Mouse (Mus musculus) layer of hippocampus, postnatal 14 days (tissue): ENCODE data around the gene Ubxn2a. TPM values are rescaled to one million over a fixed set of nuclear protein-coding genes. Genes with fewer than 3 reads are reported as not detected.

Experiments used
- DNase-seq, 2 experiments: peaks; one replicate each; pipeline ENCODE4 v3.0.0; 2021 to 2022; ENCODE audit warnings: low spot score in 2 of 2, mixed read lengths in 1 of 2
- total RNA-seq, 2 experiments: library from RNA; stranded (reverse); gene quantifications; 2 replicates each; pipeline ENCODE4 v1.2.3; 2021

The Ubxn2a gene
- total RNA-seq, 2 experiments from 2014 or later: 43.2 to 49.6 TPM

DNA sequence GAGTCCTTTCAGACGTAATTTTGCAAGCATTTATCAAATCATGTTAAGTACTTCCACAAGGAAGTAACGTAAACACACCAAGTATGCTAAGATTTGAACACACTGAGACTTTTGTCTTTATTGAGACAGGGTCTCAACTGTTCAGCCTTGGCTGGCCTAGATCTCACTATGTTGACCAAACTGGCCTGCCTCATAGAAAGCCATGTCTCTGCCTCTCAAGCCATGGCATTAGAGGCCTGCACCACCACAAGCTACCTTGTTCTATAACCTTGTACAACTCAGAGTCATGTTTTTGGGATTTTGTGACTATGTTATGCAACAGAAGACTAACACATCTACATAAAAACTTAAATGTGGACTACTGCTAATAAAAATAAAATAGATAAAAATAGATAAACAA is 25.4 kb downstream of the Ubxn2a start:
- DNase-seq: no peak

DNA sequence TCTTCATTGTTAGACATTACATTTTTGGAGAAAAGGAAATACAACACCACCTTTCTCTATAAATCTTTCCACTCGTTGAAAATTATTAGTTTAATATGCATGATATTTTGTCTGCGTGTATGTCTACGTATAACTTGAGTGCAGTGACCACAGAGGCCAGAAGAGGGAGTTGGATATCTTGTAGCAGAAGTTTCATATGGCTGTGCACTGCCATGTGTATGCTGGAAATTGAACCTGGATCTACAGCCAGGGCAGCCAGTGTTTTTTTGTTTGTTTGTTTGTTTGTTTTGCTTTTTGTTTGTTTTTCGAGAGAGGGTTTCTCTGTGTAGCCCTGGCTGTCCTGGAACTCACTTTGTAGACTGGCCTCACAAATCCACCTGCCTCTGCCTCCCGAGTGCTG is 28.5 kb downstream of the Ubxn2a start:
- DNase-seq: no peak

DNA sequence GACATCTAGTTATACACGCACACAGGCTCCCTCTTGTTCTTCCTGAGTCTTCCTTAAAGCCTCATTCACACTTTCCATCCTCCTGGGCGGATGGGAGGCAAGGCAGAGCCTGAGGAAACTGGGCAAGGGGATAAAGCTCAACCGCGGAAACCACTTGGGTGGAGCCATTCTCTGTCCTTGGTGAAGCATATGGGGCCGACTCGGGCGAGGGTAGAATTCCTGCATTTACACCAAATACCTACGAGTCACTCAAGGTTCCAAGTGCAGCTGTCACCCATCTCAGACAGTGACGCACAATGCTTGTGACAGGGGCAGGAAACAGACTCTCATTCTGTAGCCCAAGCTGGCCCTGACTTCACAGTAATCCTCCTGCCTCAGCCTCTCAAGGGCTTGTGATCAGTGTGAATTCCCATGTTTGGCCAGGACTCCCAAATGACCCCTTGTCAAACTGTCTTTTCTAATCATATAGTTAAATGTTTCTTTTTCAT is 29.2 kb downstream of the Ubxn2a start:
- DNase-seq: no peak

DNA sequence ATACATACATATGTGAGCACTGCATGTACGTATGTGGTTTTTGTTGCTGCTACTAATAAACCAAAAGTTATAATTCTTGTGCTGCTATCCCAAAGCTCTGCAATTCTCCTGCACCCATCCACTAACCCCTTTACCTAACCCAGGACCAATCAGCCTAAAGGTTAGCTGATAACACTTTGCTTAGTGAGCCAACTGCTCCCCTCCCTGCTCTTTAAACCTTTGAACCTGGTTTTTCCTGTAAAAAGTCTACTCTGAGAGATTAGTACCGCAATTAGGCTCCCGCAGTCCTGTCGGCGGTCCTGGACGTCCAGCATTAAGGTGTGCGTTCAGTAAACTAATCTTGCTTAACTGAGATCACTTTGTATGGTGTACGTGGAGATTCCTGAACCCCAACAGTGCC is 31.9 kb downstream of the Ubxn2a start:
- no peak for DNase-seq

DNA sequence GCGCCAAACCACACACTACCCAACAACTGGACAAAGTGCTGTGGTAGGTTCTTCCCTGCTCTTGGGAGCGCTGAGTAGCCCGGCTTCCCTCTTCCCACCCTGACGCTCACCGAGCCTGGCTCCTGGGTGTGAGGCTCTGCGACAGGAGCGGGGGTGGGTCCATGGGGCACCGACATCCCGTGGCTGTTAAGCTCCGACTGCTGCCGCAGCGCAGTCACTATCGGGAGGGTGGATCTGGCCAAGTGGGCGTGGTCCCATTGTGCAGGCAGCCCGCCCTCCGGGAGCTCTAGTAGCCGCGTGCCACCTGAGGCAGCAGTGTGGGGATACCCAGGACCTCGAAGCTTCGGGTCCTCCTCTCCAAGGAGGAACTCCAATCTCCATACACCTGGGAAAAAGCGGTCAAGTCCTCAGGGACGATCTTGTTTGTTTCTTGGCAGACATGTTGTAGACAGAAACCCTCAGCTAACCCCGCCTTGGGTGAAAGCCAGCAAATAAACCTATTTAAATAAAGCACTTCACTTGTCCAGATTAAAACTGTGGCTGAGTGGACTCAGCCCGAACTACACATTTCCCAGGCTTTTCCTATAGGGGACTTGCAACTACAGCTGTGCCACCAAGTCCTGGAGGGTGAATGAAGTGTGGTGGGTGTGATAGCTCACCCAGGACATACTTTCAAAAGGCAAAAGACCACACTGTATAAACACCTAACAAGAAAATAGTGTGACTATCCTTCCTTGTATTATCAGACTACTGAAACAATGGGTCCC is 33.2 kb downstream of the Ubxn2a start, which contains the start of gene Mfsd2b:
TSS of gene Mfsd2b (minus strand) at position 199 of the 767 bp plus-strand sequence.
- peak; percentile 20 to 52 for DNase-seq

DNA sequence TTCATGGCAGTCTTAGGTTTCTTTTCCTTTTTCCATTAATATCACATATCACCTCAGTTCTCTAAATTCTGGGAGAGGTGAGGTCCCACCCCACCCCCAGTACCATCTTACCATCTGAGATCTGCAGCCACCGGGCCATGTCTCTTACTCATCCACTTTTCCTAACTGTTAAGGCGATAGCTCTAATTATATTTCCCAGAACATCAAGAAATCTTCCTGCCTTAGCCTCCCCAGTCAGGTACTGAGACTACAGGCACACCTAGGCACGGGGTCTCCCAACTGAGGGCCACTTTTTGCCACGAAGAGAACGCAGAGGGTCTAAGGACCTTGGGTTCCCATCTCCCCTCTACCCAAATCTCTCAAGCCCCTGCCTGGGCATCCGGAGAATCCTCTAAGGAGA is 34.0 kb downstream of the Ubxn2a start:
- DNase-seq: no peak

DNA sequence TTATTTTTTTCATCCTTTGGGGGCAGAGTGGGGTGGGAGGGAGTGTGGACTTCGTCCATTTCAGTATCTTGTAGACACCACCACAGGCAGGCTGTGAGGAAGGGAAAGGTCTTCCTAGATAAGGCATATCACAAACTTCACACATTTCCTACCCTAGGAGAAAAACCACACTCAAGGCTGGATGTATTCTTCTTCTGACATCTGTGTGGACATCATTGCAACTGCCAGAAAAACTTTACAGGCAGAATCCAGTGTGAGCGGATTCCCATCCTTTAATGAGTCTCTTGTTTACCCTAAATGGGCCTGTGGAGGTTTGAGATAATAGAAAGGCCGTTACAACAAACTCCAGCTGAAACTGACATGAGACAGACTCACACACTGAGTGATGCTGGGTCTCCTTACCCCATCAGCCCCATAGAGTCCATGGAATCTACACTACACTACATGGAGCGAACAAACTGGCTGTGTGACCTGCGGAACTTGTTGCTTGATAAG is 34.5 kb downstream of the Ubxn2a start:
- DNase-seq: no peak

DNA sequence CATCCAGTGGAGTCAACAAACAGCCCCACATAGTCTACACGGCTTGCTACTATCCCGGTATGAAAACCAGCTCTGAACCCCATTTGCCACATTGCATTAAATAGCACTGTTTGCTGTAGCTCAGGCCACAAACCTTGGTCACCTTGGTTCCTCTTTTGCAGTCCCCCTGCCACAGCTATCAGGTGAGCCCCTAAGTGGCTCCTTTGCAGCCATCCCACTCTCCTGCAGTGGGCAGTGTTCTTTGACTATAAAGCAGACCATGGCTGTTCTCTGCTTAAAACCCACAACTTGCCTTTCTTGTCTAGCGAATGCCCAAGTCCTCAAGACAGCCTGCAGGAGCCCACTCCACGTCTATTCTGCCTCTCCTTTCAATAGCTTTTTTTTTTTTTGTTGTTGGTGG is 35.2 kb downstream of the Ubxn2a start:
- no peak for DNase-seq

DNA sequence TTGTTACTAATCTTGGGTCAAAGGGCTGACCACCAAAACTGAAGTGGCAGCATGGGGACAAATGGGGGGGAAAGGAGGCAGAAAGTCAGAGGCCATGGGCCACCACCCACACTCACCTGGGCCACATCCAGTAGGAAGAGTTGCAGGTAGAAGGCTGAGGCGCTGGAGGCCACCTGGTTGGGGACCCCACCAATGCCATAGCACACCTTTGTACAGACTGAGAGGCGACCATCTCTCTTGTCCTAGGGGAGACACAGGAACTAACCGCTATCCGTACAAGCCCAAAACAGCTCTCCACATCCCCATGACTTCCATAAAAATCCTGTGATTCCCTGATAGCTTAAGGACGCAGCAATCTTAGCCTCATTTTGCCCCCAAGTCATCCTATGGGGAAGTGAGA is 36.2 kb downstream of the Ubxn2a start:
- no peak for DNase-seq

DNA sequence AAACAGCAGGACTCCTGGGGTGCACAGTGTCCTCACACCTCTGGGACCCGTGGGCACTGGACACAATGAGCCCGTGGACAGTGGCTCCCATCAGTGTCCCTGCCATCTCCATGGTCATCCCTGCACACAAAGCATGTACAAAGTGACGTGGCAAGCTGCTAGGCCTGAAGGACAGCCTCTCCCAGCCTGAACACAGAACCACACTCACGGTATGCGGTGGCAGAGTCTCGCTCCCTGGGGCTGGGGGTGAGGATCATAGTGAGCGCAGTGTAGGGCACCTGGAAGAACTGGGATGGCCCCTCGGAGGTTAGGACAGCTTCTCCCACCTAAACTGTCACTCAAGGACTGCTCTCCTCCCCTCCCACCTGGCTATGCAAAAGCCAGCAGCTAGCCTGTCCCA is 38.6 kb downstream of the Ubxn2a start:
- DNase-seq: no peak

DNA sequence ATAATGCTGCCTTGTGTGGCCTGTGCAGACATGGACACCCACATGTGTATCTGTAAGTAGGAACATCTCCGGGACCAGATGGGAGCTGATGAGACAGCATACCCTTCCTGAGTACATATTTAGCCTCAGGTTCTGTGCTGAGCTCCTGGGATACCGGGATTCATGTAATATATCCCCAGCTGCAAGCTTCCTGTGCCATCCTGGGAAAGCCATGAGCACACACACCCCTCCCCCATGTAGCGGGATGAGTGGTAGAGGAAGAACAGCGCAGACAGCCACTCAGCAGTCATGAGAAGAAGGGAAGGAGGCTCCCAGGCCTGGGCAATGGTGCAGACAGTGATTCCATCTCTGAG is 43.2 kb downstream of the Ubxn2a start:
- DNase-seq: peak in 1 of 2 experiments; percentile 9

DNA sequence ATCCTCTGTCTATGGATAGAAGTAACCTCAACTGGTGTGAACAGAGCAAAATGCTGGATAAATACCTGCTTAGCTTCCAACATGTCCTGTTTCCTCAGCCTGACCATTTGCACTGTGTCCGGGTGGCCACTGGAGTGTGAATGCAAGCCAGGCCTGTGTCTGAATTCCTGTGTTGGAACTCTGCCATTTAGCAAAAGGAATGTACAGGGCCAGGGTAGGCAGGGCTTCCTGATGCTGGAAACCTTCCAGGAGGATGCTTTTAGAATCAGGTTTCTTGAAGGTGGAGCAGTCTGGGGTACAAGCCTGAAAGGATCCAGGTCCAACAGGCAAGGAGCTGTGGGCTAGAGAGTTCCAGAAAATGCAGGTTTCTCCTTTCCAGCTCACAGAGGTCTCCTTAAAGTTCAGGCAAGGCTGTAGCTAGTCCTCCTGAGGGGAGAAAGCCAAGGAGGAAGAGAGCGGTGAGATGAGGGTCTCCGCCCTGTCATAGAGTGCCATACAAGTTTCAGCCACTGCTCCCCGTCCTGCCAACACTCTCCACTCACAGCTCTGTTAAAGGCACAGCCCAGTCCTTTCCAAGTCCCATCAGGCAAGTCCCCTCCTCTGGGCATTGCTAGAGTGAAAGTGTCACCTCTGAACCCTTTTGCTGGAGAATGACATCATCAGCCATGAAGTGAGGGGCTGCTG is 43.7 kb downstream of the Ubxn2a start:
- DNase-seq: no peak

DNA sequence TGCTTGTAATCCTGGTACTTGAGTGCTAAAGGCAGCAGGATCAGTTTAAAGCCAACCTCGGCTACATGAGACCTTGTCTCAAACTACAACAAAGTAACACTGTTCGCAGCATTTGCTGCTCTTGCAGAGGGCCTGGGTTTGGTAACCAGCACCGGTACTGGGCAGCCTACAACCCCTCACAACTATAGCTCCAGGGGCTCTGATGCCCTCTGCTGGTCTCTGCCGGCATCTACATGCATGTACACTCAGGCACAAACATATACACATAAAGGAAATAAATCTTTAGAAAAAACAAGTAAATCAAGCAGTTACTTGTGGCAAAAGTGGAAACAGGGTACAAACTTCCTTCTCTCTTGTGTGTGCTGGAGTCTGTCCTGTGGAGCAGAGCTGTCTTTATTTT is 44.8 kb downstream of the Ubxn2a start:
- DNase-seq: no peak

DNA sequence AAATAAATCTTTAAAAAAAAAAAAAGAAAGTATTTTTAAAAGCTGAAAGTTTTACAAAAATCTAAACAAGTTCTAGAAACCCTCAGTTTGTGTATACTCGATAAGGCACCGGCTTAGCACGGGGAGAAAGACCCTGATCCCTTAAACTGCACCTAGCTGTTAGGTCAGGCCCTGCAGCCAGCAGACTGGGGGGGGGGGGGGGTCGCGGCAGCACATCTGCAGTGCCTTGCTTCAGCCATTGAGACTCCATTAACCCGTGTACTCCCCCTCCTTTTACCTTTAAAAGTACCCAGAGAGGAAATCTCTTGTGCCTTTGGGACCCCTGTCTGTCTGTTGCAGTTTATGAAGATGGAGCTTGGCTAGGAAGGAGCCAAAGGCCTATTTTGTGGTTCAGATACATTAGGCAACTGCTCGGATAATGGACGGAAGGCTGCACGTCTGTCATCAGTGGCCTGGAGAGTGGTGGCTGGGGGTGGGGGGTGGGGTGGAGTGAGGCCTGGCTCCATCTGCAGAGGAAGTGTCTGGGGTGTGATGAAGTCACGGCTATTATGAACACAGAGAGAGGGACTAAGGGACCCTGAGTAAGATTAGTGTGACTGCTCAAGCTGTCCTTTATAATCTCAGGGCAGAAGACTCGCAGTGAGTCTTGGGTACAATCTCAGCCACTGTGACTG is 48.1 kb downstream of the Ubxn2a start:
- no peak for DNase-seq

DNA sequence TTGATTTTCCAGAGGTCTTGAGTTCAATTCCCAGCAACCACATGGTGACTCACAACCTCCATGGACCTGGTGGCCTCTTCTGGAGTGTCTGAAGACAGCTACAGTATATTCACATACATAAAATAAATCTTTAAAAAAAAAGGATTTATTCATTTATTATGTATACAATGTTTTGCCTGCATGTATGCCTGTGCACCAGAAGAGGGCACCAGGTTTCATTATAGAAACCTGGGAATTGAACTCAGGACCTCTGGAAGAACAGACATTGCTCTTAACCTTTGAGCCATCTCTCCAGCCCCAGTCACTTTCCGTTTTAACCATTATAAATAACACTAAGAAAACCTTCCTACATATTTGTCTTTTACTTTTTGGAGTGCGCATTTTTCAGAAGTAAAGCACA is 50.7 kb downstream of the Ubxn2a start:
- no peak for DNase-seq

DNA sequence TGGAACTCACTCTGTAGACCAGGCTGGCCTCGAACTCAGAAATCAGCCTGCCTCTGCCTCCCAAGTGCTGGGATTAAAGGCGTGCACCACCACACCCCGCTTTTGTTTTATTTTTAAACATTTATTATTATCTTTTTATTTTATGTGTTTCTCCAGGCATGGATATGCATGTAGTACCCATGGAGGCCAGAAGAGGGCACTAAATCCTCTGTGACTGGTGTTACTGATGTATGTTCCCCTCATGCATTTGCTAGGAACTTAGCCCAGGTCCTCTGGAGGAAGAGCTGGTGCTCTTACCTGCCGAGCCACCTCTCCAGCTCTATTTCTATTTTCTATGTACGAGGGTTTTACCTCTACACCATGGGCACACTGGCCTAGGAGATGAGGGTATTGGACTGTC is 51.3 kb downstream of the Ubxn2a start:
- DNase-seq: no peak

DNA sequence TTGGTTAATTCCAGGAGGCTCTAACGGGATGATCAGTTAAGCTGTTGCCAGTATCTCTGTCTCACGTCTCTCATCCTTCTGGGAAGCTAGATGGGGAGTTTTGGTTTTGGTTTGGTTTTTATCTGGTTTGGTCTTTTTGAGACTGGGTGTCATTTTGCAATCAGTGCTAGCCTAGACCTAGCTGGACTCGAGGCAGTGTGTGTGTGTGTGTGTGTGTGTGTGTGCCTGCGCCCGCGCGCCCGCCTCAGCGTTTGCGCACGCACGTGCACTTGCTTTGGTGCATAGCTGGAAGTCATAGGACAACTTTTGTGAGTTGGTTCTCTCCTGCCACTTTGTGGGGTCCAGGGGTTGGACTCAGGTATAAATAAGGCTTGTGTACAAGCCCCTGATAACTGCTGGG is 63.8 kb downstream of the Ubxn2a start:
- peak; percentile 20 to 27 for DNase-seq

DNA sequence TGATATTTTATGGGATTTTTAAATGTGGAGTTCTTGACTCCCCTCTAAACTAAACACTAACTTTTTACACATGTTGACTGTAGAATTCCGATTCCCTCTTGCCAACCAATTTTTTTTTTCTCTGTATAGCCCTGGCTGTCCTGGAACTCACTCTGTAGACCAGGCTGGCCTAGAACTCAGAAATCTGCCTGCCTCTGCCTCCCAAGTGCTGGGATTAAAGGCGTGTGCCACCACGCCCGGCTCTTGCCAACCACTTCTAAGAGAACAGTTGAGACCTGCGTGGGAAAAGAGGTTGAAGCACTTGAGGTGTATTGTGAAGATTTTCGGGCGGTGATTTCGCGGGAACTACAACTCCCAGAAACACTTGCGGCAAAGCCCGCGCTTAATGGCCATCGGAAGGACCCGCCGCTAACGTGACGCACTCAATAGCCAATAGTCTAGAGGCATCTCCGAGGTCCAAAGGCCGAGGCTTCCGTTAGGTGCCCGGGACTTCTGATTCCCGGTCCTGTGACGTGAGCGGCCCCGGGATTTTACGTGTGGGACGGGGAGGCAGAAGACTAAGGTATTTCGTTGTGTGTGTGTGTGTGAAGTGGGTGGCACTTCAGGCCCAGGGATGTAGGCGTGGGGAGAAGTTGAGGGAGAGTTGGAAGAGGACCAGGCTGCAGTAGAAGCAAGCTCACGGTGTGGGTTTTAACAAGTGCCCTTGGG is 64.5 kb downstream of the Ubxn2a start, which contains the start of gene Wdcp:
TSS of gene Wdcp (plus strand) at position 414 of the 708 bp plus-strand sequence.
- DNase-seq: peak; percentile 83 to 94

DNA sequence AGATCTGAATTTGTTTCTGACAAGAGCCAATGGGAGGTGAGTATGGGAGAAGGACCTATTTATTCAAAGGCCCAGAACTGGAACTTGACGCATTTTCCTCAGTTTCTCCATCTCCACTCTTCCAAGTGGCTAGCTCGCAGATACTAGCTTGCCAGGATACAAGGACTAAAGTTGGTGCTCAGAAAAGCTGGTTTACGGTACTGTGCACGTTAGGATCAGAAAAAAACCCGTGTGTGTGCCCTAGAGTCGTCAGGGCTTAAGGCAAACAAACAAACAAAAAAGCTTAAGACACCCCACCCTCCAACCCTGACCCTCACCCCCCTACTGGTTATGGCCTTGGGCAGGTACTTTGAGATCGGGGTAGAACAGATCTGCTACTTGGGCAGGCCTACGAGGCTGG is 65.0 kb downstream of the Ubxn2a start:
- DNase-seq: no peak

DNA sequence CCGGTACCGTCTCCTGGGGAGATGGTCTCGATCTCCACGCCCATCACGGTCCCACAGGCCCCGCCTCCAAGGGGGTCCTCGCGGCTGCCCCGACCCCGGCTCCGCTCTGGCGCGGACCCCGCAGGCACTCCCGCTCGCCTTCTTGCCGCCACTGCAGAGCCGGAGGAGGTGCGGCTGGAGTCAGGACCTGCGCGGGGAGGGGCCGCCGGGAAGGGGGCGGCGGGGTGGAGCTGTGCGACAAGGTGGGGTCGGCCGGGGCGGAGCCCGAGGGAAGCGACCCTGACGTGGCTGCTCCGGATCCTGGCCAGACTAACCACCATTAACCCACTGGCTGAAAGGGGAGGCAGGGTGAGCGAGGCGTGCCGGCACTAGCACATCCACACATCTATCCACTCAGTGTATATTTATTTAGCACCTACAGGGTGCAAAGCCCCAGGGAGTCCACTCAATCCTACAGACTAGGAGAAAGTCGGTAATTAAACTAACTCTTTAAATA is 66.1 kb downstream of the Ubxn2a start, which contains the start of gene Fkbp1b:
TSS of gene Fkbp1b (minus strand) at position 200 of the 496 bp plus-strand sequence.
- DNase-seq: peak; percentile 28 to 31

DNA sequence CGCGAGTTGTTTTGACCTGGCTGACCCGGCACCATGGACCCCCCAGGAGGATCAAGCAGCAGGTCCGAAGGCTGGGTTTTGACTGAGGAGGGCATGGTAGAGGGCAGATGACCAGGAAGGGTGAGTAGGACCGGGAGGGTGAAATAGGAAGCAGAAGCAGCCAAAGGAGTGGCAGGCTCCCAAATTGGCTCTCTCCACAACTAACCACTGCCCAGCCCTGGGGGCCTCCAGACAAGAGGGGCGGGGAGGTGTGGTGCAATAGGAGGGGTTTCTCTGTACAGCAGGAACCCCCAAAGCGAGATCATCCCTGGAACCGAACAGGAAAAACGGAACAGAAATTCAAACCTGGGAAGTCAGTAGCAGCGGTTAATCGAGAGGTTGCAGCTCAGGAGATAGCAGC is 66.8 kb downstream of the Ubxn2a start:
- no peak for DNase-seq
